Mouse (Mus musculus) granulocyte monocyte progenitor cell, adult 5-6 weeks (primary cell): ENCODE measurements around the gene Man2a1. TPM values are rescaled to one million over a fixed set of nuclear protein-coding genes. Genes with fewer than 3 reads are reported as not detected.
A peak's percentile ranks its signal among the peaks of the same experiment; 100 is the strongest.

Experiments
- ATAC-seq: replicated peaks from 2 replicates; pipeline ENCODE4 v1.8.0; 2016; ENCODE audit warnings: mild to moderate bottlenecking, moderate TSS enrichment, inconsistent platforms; ENCODE audit not compliant: poor library complexity, severe bottlenecking
- total RNA-seq, 2 experiments: library from RNA; stranded (forward) in 1 of 2; stranded (reverse) in 1 of 2; fragments of 200-712, 200-1000 nt in 1 of 2; fragments of >200 nt in 1 of 2; fragmentation: Nextera tagmentation in 1 of 2; gene quantifications; 2 replicates each; pipeline ENCODE4 v1.2.3; 2014 to 2017

The Man2a1 gene
- total RNA-seq, 2 experiments from 2014 or later: 40.5 to 45.5 TPM

DNA sequence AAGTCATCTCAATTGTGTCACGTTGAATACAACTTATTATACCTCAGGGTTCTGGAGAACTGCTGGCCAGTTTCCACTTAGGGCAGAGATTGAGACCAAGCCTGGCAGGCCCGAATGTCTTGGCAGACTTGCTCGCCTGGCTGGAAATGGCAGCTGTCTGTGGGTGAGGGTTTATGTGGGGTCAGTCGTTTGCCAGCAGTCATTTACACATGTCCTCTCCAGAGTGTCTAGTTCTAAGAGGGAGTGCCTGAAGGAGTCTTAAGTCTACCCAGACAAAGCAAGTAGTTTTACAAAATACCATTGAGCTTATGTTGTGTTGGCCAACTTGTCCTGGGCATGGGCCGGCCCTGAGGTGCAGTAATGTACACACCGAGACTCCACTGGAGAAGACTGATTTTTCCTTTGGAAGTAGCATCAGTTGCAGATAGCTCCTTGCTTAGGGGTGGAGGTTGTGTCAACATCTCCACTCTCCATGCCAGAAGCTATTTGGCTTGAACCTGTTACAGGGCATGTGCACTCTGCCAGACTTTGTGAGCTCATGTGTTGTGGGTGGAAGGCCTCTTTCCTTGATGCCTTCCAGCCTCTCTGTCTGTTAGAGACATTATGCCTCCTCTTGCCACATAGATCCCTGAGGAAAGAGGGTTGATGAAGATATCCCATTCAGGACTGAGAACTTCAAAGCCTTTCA is 84.8 kb downstream of the Man2a1 start:
- no peak for ATAC-seq

DNA sequence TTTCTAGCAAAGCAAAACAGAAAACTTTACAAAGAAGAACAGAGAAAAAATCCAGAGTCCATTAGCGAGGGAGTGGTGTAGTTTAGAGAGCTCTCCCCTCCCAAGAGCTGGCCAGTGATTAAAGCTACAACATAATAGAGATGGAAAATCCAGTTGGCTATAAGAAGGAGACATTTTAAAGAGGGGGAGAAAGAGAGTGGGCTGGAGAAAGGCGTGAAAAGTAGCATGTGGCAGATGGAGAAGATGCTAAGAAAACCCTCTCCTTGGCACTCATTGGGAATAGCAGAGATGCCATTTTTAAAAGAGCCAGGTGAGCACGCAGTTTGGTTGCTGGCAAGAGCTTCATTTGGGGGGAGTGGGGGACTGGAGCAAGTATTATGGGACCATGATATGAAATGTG is 89.1 kb downstream of the Man2a1 start:
- no peak for ATAC-seq

DNA sequence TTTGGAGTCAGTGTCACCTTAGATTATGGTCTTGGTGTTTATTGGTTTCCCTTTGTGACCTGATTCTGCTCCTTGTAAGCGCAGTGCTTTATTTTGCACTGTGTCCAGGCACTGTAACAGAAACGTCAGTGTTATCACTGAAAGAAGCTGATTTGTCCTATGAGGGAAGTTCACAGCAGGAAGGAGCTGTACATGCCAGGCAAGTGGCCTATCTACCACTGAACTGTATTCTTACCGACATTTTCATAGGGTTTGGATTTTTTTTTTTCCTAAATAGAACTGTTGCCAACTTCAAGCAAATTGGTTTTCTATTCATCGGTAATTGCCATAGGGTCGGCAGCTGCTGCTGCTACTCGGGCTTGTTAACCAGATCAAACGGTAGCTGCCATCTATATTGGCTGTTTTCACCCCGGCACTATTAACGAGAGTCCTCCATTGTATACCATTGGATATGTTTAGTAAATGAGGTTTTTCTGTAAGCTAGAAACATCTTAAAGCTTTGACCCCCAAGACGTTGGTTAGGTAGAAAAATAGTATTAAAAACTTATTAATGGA is 96.8 kb downstream of the Man2a1 start:
- no peak for ATAC-seq

DNA sequence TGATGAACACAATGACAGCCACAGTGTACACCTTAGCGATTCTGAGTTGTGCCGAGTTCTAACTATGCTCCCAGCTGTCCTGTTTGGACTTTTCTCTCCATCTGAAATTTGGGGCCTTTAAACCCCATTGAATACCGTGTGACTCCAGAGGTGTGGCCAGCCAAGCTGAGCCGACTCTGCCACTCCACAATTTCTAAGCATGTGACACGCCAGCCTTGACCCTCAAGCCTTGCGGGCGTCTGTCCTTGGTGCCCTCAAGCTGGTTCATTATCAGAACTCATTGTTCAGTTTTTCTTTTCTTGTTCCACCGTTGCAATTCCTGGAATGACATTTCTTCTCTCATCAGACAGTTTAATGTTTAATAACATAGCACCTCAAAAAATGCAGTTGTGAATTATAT is 98.0 kb downstream of the Man2a1 start:
- ATAC-seq: no peak

DNA sequence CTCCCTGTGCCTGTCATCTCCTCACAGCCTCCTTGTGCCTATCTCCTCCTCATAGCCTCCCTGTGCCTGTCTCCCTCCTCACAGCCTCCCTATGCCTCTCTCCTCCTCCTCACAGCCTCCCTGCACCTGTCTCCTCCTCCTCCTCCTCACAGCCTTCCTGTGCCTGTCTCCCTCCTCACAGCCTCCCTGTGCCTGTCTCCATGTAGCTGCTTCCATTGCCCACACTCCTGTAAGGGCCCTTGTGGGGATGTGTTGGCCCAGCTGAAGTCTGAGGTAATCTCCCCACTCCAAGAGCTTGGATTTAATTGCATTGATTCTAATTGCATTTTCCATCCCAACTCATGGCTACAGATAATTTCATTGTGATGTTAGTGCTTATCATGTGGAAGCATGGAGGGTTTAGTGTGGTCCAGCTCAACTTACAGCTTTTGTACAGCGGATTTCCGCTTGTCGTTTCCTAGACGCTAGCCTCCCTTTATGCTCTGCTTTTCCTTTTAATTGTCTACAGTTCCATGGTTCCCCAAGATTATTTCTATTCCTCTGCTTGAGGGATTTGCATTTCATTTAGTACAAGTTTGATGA is 103.2 kb downstream of the Man2a1 start:
- ATAC-seq: no peak

DNA sequence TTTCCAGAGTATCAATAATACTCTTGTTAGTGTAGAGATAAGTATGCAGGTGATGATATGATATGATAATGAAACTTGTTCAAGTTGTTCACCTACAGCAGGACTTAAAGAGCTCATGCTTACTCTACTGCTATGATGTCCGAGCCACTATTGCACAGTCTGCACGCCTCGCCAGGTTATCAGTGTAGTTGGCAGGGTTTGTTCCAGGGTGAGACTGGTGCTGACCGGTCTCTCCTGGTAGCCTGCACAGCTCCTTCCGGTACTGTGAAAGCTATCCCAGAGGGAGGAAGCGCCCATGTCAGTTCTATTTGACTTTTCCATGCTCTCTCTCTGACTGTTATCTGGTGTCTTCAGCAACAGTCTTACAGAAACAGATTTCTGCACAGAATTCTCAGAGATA is 107.0 kb downstream of the Man2a1 start:
- no peak for ATAC-seq

DNA sequence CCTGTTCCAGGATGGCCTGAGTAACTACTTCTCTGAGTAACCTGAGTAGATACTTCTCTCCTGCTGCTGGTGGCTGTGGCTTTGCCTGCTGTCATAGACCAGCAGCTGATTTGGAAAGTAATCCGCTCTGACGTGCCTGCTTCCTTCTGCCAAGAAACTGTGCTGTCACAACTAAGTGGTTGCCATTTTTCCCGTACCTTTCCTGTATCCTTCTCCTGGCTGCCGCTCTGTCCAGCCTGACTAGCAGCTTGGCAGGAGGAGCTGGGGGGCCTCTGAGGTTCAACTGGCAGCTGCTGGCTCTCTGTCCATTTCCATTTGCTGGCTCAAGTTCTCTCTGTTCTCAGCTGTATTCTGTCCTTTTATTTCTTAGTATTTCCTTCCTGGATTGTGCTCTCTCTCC is 115.8 kb downstream of the Man2a1 start:
- 0 out of 2 replicates have a peak, but pooled peaks have one; percentile 13 for ATAC-seq

DNA sequence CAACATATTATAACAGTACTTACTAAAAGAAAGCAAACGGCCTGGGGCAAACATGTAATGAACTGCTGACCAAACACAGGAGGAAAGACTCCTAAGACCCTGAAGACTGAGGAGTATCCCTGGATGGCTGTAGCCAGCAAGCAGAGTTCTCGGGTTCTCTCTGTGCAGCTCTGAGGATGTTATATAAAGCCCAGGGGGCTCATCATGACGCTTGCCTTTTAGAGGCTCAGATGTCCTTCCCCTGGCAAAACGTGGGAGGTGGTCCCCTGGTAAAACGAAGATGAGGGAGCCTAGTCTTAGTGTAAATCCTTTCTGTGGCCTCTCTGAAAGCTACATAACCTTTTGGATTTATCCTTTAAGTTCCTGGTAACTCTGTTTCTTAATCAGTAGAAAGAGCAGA is 119.2 kb downstream of the Man2a1 start:
- ATAC-seq: no peak

DNA sequence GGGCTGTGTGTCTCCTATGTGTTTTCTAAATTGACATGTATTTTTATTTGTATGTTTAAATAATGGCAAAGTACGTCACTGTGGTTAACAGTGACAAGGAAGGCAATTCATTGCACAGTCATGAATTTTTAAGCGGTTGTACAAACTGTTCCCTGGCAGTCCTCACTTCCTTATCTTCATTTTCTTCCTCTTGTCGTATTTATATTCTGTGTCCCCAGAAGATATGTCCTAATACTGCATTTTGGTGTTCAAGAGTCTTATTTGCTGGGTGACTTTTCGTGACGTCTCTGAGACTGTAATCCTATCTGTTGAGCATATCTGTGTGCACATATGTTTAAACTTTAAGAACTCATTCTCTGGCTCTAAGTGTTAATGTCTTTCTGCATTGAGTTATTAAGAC is 120.6 kb downstream of the Man2a1 start:
- ATAC-seq: peak; percentile 74

DNA sequence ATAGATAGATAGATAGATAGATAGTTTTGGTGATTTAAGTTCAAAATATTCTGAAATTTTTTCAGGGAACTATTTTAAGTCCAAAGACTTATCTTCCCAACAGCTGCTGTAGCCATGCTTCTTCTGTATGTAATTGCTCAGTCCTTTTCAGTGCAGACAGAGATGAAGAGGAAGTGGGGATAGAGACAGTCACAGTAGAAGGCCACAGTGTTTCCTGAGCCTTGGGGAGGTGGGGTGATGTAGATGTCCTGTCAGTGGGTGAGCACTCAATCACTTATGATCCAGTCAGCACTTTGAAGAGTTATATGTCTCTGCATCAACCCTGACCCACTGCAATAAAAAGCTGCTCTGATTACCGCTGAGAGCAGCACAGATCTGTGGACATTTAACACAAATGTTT is 122.6 kb downstream of the Man2a1 start:
- ATAC-seq: peak; percentile 81

DNA sequence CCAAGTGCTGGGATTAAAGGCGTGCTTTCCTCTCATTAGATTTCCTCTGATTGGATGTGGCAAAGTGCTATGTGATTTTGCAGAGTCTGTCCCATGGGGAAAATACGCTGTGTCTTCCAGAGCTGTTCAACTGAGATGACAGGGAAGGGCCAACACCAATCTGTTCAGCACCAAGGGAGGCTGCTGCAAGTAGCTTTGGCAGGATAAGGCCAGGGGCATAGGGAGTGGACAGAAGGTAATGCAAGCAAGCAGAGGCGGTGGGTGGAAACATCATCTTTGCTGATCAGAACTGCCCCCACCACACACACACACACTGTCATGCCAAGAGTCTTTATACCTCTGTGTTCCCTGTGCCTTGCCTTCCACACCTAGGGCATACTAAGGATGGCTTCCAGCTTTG is 124.7 kb downstream of the Man2a1 start:
- ATAC-seq: no peak

DNA sequence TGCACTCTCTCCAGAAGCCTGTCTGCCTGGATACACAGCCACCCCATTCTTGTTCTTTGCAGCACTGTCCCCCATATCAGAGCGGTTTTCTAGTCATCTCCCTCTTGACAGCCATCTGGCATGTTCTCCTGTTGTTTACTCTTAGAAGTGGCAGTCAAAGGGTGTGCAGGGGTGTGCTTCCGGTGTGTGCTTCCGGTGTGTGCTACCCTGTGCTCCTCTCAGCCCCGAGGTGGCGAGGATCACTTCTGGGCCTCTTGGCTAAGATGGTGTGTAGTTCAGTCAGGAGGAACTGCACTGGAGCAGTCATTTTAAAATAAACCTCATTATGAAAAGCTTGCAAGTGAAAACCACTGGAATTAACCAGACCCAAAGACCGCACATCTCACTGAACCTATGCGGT is 125.5 kb downstream of the Man2a1 start:
- ATAC-seq: peak; percentile 41; the same call in 1 of the 2 replicates

DNA sequence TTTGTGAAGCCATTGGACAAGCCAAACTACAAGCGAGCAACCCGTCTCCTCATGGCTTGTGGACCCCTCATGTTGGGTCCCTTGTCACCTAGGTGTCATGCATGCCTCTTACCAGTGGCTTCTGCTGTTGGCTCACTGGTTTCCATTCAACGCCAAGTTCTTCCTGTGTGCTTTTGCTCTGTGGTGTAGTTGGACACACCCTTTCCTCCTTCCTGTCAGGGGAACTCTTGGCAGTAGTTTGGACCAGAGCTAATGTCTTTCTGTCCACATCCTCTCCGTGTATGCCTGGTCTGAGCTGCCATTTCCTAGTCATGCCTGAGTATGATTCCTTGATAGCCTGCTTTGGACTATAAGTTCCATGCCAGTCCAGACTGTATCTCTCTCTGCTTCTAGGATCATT is 135.0 kb downstream of the Man2a1 start:
- ATAC-seq: no peak

DNA sequence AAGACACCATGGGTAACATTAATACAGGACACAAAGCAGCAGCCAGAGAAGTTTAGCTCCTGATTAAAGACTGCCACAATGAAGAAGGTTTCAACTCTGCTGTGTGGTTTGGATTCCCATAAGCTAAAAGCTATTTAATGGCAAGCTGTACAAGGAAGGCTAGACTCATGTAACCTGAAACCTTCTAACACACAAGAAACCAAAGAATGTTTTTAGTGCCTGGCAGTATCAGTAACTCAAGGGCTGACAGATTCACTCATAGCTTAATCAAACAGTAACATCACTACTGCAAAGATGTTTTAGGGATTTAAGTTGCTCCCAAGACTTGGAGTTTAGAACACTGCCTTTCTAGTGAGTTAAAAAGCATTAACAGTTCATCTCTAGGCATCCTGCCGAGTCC is 137.4 kb downstream of the Man2a1 start:
- ATAC-seq: no peak

DNA sequence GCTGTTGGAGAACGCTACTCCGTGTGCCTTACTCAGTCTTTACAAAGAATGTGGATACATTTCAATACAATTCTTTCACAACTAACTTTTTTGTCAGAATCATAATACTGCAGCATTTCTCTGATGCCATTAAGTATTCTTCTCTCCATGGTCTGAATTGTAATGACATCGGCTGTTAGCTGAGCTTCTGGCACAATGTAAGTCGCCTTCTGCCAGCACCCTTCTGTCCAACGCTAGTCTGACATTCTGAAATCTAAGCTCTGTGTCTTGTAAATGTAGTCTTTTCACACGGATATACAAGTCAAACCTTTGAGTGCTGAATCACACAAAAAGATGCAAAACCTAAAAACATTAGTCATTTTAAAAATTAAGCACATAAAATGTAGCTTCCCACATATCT is 138.6 kb downstream of the Man2a1 start:
- no peak for ATAC-seq

DNA sequence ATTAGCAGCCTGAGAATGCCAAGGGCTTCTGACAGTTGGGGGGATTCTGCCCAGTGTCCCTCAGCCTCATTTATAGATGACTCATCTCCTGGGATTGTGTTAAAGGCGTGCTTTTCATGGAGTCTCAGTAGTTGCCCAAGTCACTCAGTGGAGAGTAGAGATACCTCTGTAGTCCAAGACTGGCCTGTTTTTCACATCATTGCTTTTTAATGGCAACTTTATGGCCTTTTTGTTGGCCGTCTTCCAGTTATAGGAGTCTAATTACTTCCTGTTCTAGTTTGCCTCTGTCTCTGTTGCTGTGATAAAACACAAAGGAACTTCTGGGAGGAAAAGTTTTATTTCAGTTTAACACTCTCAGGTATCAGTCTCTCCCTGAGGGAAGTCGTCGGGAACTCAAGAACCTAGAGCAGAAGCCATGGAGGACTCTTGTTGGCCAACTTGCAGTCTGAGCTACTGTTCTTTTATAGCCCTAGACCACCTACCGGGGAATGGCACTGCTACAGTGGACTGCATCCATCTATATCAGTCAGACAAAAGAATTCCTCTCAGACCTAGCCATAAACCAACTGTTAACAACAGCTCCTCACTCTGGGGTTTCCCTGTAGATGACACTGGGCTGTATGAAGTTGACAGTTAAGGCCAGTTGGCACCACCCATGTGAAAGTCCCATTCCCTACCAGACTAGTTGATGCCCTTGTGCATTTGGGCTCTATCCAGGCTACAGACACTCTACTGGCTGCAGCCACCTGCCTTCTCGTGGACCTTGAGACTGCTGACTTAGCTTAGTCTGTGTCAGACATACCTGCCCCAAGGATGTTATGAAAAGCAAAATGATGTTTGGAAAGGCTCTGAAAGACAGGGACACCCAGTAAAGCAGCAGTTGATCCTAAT is 142.4 kb downstream of the Man2a1 start:
- ATAC-seq: no peak

DNA sequence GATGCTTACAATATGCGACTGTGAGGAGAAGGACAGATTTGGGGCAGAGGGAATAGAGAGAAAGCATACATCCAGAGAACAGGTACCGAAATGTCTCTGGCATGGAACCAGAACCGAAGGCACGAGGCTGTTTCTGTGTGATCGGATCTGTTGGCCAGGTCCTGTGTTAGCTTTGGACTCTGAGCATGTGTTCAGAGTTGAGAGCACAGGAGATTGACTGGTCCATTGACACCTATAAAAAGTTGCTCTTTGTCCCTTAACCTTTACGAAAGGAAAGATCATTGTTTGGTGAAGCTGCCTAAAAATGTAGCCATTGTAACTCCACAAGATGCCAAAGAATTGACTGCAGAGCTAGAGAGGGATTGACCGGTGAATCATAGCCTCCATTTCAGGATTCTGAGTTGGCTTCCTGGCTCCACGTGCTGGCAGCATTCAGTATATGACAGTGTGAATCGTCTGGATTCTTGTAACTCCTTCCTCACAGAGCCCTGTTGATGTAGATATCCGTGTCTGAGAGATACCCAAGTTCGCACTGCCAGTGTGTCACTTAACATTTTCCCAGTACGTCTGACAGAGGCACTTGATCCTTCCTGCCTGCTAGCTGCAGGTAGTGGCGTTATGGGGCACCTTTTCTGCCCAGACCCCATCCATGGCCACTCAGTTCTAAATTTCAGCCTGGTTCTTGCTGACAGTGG is 143.2 kb downstream of the Man2a1 start:
- no peak for ATAC-seq

DNA sequence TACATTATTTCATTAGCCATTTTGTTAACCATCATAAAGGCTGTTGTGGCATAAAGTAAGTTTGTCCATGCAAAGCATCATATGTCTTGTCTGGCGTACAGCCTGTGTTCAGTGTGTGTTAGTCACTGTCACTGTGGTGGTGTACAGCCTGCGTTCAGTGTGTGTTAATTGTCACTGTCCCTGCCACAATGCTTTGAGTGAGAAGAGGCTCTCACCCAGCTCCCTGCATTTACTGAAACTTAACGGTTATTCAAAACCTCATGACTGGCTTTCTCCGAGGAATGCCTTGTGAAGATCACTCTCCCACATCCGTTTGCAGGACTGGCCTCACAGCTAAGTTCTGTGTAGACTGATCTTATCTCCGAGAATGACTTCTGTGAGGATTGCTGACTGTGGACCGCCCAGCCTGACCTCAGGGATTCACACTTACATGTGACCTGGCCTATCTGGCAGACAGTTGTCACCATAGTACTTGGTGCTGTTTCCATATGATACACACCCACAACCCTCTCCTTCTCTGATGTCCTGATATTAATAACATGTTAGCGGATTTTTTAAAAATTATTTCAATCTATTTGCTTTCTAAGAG is 146.2 kb downstream of the Man2a1 start:
- no peak for ATAC-seq

DNA sequence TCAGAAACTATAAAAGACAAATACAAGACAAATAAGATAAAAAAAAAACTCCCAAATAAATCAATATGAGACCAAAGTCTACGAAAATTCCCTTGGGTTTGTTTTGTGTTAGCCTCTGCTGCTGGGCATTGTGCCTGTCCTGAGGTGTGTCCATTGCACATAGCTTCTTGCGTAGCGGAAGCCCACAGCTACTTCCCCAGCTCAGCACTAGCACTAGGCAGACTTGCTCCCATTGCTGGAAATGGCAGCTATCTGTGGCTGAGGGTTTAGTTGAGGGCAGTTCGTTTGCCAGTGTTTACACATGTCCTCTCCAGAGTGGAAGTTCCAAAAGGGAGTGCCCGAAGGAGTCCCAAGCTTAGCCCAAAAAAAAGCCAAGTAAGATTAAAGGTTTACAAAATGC is 146.9 kb downstream of the Man2a1 start:
- ATAC-seq: no peak

DNA sequence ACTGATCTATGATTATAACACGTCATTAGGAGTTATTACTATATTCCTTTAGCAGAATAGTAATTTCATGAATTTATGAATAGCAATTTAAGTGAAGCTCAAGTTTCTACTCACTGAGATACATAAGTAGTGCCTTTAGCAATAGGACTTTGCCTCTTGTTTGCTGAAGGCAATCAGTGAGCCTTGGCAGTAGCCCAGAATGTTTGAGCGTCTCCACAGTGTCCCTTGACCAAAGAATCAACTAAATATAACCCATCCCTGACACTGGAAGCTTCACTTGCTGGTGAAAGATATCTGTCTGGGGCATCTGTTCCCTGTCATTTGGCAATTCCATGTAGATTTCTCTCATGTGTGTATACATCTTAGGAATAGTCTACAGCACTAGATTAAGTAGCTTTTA is 147.6 kb downstream of the Man2a1 start:
- no peak for ATAC-seq
